Mouse (Mus musculus) C2C12 (cell line): Measurements from ENCODE around the gene Gm4553. TPM values are rescaled to one million over a fixed set of nuclear protein-coding genes. Genes with fewer than 3 reads are reported as not detected.
"Not testable (repeated sequence)": the region's sequence is repeated elsewhere in the genome, so short reads cannot be mapped to it uniquely, and the experiment has no call there.

ENCODE experiments used
- H3K27me3 ChIP-seq: one replicate; pipeline ENCODE4 v1.6.1; 2011; ENCODE audit not compliant: control insufficient read depth, insufficient read depth, insufficient read length
- H3K36me3 ChIP-seq: one replicate; pipeline ENCODE4 v1.6.1; 2011; ENCODE audit not compliant: control insufficient read depth, insufficient read depth
- H3K4me3 ChIP-seq: one replicate; pipeline ENCODE4 v1.5.1; 2011; ENCODE audit warnings: mild to moderate bottlenecking, control low read depth; ENCODE audit not compliant: poor library complexity, insufficient read depth, severe bottlenecking
- H3K79me2 ChIP-seq: one replicate; pipeline ENCODE4 v1.6.1; 2011; ENCODE audit not compliant: control insufficient read depth, insufficient read depth
- H3K79me3 ChIP-seq: one replicate; pipeline ENCODE4 v1.6.1; 2011; ENCODE audit warnings: low read depth, control low read depth
- H3ac ChIP-seq: one replicate; pipeline ENCODE3; 2011; ENCODE audit warnings: low read depth; ENCODE audit not compliant: control insufficient read depth, insufficient read length
- CEBPB ChIP-seq: IDR thresholded peaks from one replicate; pipeline ENCODE4 v1.6.1; 2011; ENCODE audit warnings: low read depth, mild to moderate bottlenecking, control low read depth, moderate library complexity
- CTCF ChIP-seq: IDR thresholded peaks from one replicate; pipeline ENCODE4 v1.5.1; 2011; ENCODE audit not compliant: control insufficient read depth, insufficient read depth, insufficient read length
- FOSL1 ChIP-seq: IDR thresholded peaks from one replicate; pipeline ENCODE4 v1.8.0; 2011; ENCODE audit warnings: mild to moderate bottlenecking, low read length; ENCODE audit not compliant: poor library complexity, insufficient read depth, severe bottlenecking
- MAX ChIP-seq: IDR thresholded peaks from one replicate; pipeline ENCODE4 v1.6.1; 2011; ENCODE audit warnings: mild to moderate bottlenecking, control low read depth
- MYOD1 ChIP-seq: IDR thresholded peaks from one replicate; pipeline ENCODE4 v1.6.1; 2011; ENCODE audit warnings: low read depth; ENCODE audit not compliant: control insufficient read depth, insufficient read length
- MYOG ChIP-seq: IDR thresholded peaks from one replicate; pipeline ENCODE4 v1.6.1; 2011; ENCODE audit not compliant: control insufficient read depth, insufficient read length; ENCODE audit errors: extremely low read depth
- USF1 ChIP-seq: IDR thresholded peaks from one replicate; pipeline ENCODE4 v1.6.1; 2011; ENCODE audit warnings: low read depth, mild to moderate bottlenecking, control low read depth, moderate library complexity
- polyA plus RNA-seq: library from polyadenylated mRNA; unstranded; fragments of >200 nt; fragmentation: generic; extraction: Trizol; gene quantifications from one replicate; pipeline ENCODE4 v1.2.1, GENCODE M21; 2012; ENCODE audit warnings: missing spikeins

Gene Gm4553
- polyA plus RNA-seq, 1 experiment = not detected

DNA sequence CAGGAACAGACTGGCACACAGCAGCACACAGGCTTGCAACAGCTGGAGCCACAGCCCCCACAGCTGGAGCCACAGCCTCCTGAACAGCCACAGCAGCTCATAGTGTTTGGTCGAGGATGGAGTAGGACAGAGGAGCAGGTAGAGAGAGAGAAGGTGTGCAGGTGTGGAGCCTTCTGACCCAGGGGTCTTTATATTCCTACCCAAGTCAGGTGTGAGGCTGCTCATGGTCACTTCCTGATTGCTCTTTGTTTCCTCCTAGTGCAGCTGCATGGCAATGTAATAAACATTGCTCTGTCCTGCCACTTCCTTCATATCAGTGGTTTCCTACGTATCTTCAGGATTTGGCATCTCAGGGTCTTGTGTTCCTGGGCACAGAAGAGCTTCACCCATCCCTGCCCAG, 24.8 kb upstream of the Gm4553 start, which contains the start of gene Gm10153:
TSS of gene Gm10153 (minus strand) at position 101 of the 400 bp plus-strand sequence.
- Histone ChIP-seq H3K27me3 (peaks cover 3% of the 10 kb centered on the region), H3ac (no peak within 1 kb of the TSS), H3K79me3 (no peaks in the 10 kb centered on the region), H3K79me2 (no peaks in the 10 kb centered on the region), H3K36me3 (no peaks in the 10 kb centered on the region), H3K4me3 (no peak within 1 kb of the TSS)
- TF ChIP-seq FOSL1 = no peak
- TF ChIP-seq MAX = no peak
- TF ChIP-seq CEBPB = no peak
- TF ChIP-seq MYOD1 = no peak
- TF ChIP-seq CTCF = no peak
- TF ChIP-seq MYOG = no peak
- no peak for TF ChIP-seq USF1

- H3K79me3 ChIP-seq = no peaks in the 10 kb centered on the region
- no peaks in the 10 kb centered on the region for H3K36me3 ChIP-seq
- H3K4me3 ChIP-seq = no peak overlapping the region
- TF ChIP-seq MYOD1 (no peak), USF1 (no peak), CEBPB (no peak), MYOG (no peak), CTCF (no peak), MAX (no peak), FOSL1 (no peak)
- no peaks in the 10 kb centered on the region for H3K79me2 ChIP-seq
- no peak overlapping the region for H3ac ChIP-seq
- peaks cover 3% of the 10 kb centered on the region for H3K27me3 ChIP-seq
Observed at GRCm38 (mm10) chr7:142188156-142188555, 22.6 kb upstream of the Gm4553 start.

DNA sequence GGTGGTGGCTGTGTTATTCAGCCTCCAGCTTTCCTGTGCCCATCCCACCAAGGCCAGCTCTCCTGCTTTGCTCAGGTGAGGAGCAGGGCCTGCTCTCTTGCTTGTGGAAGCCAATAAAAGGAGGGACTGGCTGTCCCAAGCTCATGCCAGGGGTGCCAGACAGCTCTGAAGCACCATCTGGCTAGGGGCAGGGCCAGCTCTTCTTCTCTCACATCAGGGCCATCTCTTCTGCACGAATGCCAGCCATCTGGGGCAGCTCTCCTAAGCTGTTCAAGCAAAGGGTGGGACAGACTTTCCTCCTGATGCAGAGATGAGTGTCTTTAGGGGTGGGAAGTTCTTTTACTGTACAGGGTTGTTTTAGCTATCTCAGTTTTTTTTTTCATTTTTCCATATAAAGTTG, 15.5 kb upstream of the Gm4553 start:
- H3K27me3 ChIP-seq = peaks cover 3% of the 10 kb centered on the region
- H3K79me2 ChIP-seq = no peaks in the 10 kb centered on the region
- no peaks in the 10 kb centered on the region for H3K36me3 ChIP-seq
- no peaks in the 10 kb centered on the region for H3K79me3 ChIP-seq
- no peak overlapping the region for H3K4me3 ChIP-seq
- no peak overlapping the region for H3ac ChIP-seq
- no peak for TF ChIP-seq CTCF
- TF ChIP-seq FOSL1 = no peak
- TF ChIP-seq MAX = no peak
- TF ChIP-seq MYOD1 = no peak
- no peak for TF ChIP-seq USF1
- TF ChIP-seq MYOG = no peak
- no peak for TF ChIP-seq CEBPB

- Histone ChIP-seq H3K4me3 (no peak overlapping the region), H3K27me3 (peaks cover 3% of the 10 kb centered on the region), H3ac (no peak overlapping the region), H3K79me3 (no peaks in the 10 kb centered on the region), H3K36me3 (no peaks in the 10 kb centered on the region), H3K79me2 (no peaks in the 10 kb centered on the region)
- TF ChIP-seq CTCF (no peak), CEBPB (no peak), MYOD1 (no peak), MYOG (no peak), FOSL1 (no peak), MAX (no peak), USF1 (no peak)
Observed at GRCm38 (mm10) chr7:142178685-142179084, 13.1 kb upstream of the Gm4553 start.

- not testable (repeated sequence) for H3K4me3 ChIP-seq, H3K27me3 ChIP-seq, H3K36me3 ChIP-seq, H3ac ChIP-seq, H3K79me3 ChIP-seq, H3K79me2 ChIP-seq
Observed at GRCm38 (mm10) chr7:142175905-142176304, 10.4 kb upstream of the Gm4553 start, which contains the start of gene Krtap5-2. Krtap5-2 (minus strand) TSS chr7:142176005.

- Histone ChIP-seq H3K36me3 (no peaks in the 10 kb centered on the region), H3ac (no peak overlapping the region), H3K79me2 (no peaks in the 10 kb centered on the region), H3K79me3 (no peaks in the 10 kb centered on the region), H3K27me3 (no peaks in the 10 kb centered on the region), H3K4me3 (no peak overlapping the region)
- TF ChIP-seq CEBPB (no peak), MYOD1 (no peak), MAX (no peak), MYOG (no peak), FOSL1 (no peak), USF1 (no peak), CTCF (no peak)
Observed at GRCm38 (mm10) chr7:142169836-142170235, 4.3 kb upstream of the Gm4553 start.
